Mouse (Mus musculus): Measurements from ENCODE around the gene Cuedc1.

- TF ChIP-seq POLR2A (IDR thresholded peaks at IDR 0.05; ENCODE audit: borderline replicate concordance, control insufficient read depth, low read depth, low read length) (no peak), CTCF (IDR thresholded peaks at IDR 0.05; ENCODE audit: control insufficient read depth, insufficient read depth, low read length) (no peak)
Measured at GRCm38 (mm10) chr11:88155451-88155850, 57.6 kb downstream of the Cuedc1 start.

Data from bone marrow, adult 2 months (tissue).